Mouse (Mus musculus): ENCODE measurements around the gene Plekhm2. TPM values are rescaled to one million over a fixed set of nuclear protein-coding genes. Genes with fewer than 3 reads are reported as not detected.
A peak's percentile ranks its signal among the peaks of the same experiment; 100 is the strongest.

Plekhm2 gene
- total RNA-seq, 2 experiments from 2014 or later, result 9.8 to 12.8 TPM

GRCm38 (mm10) chr4:141663122-141663931, 1.4 kb downstream of the Plekhm2 start:
- peak; percentile 12; the same call in 1 of the 2 replicates for ATAC-seq (replicated peaks; ENCODE audit: poor library complexity)

DNA sequence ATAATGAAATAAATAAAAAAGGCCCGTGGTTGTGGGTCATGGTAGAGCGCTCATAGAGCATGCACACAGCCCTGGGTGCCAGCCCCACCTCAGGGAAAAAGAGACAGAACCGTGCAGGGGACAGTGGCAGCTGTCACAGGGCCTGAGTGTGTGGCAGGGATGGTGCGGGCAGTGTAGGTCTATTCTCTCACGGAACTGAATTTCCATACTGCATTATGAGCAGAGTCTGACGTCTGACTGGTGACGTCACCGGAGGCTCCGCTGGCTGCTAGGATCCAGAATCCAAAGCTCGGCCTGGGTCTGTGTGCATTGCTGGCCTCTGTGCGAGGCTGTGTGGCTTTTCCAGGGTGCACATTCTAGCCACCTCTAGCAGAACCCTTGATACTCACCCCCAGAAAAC, 3.8 kb downstream of the Plekhm2 start:
- no peak for ATAC-seq (replicated peaks; ENCODE audit: poor library complexity)

- ATAC-seq (replicated peaks; ENCODE audit: poor library complexity), result no peak
Observed at GRCm38 (mm10) chr4:141659739-141660138, 5.0 kb downstream of the Plekhm2 start.

GRCm38 (mm10) chr4:141658846-141659484, 5.7 kb downstream of the Plekhm2 start:
- ATAC-seq (replicated peaks; ENCODE audit: poor library complexity), result no peak

DNA sequence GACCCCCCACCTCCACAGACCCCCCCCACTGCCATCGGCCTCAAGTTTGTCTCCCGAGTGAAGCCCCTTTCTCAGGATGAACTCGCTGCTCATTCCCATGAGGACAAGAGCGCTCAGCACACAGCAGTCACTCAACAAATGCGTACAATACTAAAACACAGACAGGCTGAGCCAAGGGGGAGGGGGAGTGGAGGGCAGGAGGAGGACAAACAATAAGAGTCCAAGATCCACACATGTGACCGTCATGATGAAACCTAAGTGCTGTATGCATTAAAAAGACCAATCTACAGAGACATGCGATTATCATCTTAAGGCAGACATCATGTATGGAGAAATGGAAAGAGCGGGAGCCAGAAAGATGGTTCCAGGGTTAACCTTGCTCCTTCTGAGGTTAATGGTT, 7.8 kb downstream of the Plekhm2 start:
- no peak for ATAC-seq (replicated peaks; ENCODE audit: poor library complexity)

GRCm38 (mm10) chr4:141655908-141656608, 8.6 kb downstream of the Plekhm2 start:
- ATAC-seq (replicated peaks; ENCODE audit: poor library complexity), result peak; percentile 90

DNA sequence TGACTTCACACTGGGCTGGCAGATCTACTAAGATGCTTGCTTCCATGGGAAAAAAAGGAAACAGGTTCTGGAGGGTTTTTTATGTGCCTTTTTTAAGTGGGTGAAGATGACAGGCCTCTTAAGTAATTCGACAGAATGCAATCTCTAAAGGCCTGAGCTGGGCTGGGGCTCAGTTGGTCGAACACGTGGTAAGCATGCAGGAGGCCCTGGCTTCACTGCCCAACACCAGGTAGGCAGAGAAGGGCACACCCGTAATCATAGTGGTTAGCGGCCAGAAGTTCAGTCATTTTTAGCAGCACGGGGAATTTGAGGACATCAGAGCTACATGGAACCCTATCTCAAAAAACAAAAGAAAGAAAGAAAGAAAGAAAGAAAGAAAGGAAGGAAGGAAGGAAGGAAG, 10.2 kb downstream of the Plekhm2 start:
- no peak for ATAC-seq (replicated peaks; ENCODE audit: poor library complexity)

GRCm38 (mm10) chr4:141653813-141654212, 10.9 kb downstream of the Plekhm2 start:
- no peak for ATAC-seq (replicated peaks; ENCODE audit: poor library complexity)

DNA sequence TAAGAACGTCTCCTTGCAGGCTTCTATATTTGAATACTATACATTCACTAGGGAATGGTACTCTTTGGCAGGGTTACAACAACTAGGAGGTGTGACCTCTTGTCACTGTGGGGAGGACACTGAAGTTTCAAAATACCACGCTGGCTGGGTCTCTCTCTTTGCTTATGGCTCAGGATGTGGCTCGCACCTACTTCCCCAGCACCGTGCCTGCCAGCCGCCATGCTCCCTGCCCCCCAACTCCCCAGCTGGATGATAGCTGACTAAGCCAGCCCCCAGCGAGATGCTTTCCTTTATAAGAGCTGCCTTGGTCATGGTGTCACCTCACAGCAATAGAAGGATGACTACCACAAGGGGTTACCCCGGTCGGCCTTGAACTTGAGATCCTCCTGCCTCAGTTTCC, 11.7 kb downstream of the Plekhm2 start:
- ATAC-seq (replicated peaks; ENCODE audit: poor library complexity), result peak; percentile 41

DNA sequence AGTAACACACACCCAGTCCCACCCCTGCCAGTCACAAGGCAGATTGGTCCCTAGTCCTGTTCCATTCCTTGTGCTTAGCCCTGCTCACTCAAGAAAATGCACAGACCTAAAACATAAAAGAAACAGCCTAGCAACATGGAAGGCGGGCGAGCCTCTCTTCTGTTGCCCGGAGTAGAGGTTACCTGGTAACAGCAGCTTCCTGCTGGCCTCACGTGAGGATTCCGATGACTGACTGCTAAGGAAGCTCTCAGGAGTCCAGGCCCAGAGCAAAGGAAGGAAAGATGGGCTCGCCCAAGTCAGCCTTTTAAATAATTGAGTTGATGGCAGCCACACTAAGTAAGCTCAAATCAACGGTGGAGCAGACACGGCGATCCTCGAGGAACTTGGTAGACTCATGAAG, 12.8 kb downstream of the Plekhm2 start:
- no peak for ATAC-seq (replicated peaks; ENCODE audit: poor library complexity)

- ATAC-seq (replicated peaks; ENCODE audit: poor library complexity), result no peak
Observed at GRCm38 (mm10) chr4:141651286-141651685, 13.4 kb downstream of the Plekhm2 start.

GRCm38 (mm10) chr4:141649244-141649643, 15.5 kb downstream of the Plekhm2 start:
- no peak for ATAC-seq (replicated peaks; ENCODE audit: poor library complexity)

DNA sequence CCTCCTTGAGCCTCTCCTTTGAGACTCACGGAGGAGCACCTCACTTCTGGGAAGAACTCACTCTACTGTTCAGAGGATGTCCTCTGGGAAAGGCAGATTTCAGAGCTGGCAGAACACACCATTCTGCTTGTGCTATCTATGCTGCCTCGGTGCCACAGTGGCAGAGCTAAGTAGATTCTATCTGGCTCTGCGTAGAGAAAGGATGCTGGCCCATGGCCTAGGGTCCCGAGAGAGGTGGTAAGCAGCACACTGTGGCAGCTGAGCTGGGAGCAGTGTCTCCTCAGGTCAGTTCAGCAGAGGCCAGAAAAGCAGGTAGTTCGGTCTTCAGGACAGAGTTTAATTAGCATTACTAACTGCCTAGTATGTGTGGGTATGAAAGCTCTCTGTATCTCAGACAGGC, 16.4 kb downstream of the Plekhm2 start:
- no peak for ATAC-seq (replicated peaks; ENCODE audit: poor library complexity)

GRCm38 (mm10) chr4:141647187-141647586, 17.5 kb downstream of the Plekhm2 start:
- ATAC-seq (replicated peaks; ENCODE audit: poor library complexity), result no peak

- no peak; the same call in 1 of the 2 replicates for ATAC-seq (replicated peaks; ENCODE audit: poor library complexity)
Observed at GRCm38 (mm10) chr4:141645988-141646387, 18.7 kb downstream of the Plekhm2 start.

GRCm38 (mm10) chr4:141643118-141643855, 21.4 kb downstream of the Plekhm2 start:
- ATAC-seq (replicated peaks; ENCODE audit: poor library complexity), result no peak

- no peak for ATAC-seq (replicated peaks; ENCODE audit: poor library complexity)
Observed at GRCm38 (mm10) chr4:141641961-141642811, 22.5 kb downstream of the Plekhm2 start.

DNA sequence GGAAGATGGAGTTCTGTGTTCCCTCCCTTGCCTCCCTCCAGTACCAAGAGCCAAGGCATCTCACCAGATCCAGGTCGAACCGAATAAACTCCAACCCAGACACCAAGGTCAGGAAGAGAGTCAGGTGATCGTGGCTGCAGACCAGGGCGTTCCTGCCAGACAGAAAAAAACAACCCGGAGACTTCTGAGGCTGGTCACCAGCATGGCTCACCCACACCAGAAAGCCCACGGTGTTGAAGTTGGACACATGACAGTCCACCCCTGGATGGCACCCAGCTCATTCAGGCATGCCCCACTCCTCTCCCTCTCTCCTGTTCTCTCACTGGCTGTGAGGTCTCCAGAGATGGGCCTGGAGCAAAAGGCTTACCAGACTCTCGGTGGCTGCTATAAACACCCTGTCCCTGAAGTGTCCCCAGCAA, 23.3 kb downstream of the Plekhm2 start:
- no peak for ATAC-seq (replicated peaks; ENCODE audit: poor library complexity)

DNA sequence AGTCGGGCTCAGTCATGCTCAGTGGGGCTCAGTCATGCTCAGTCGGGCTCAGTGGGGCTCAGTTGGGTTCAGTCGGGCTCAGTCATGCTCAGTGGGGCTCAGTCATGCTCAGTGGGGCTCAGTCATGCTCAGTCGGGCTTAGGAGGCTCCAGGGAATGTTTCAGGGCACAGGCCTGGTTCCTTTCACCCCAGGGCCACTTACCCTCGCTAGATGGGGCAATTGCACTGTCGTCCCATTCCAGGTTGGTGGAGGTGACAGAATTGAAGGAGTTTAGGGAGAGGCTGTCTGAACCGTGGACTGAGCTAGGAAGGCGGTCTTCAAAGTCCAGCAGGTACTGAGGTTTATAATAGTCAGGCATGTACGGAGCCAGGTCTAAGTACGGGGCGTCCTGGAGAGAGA, 25.2 kb downstream of the Plekhm2 start:
- no peak for ATAC-seq (replicated peaks; ENCODE audit: poor library complexity)

DNA sequence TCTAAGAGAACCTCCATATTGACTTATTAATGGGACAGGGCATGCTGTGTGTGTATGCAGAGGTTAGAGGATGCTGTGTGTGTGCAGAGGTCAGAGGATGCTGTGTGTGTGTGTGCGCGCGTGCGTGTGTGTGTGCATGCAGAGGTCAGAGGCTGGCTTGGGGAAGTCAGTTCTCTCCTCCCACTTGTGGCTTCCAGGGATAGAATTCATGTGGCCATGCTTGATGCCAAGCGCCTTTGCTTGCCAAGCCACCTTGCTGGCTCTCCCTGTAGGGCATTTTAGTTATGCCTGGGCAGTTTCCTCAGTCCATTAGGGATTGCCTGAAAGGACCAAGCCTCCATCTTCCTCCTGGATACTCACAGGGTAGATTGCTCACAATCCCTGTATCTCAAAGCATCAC, 28.0 kb downstream of the Plekhm2 start:
- no peak for ATAC-seq (replicated peaks; ENCODE audit: poor library complexity)

All from megakaryocyte progenitor cell, adult 5-6 weeks (primary cell).